Mouse (Mus musculus) cortical plate, adult 2 months (tissue): Measurements from ENCODE around the gene Filip1l.

Source experiments
- CTCF ChIP-seq: fragments of 200-500 bp; IDR thresholded peaks from 2 replicates; pipeline ENCODE4 v1.5.1; 2011; ENCODE audit warnings: mild to moderate bottlenecking, control low read depth, low read length; ENCODE audit not compliant: insufficient read depth; ENCODE audit errors: extremely low read depth
- POLR2A ChIP-seq: fragments of 200-500 bp; IDR thresholded peaks from 2 replicates; pipeline ENCODE4 v1.6.1; 2011; ENCODE audit warnings: mild to moderate bottlenecking, low read length, control low read depth; ENCODE audit not compliant: insufficient read depth; ENCODE audit errors: extremely low read depth

- TF ChIP-seq CTCF (no peak), POLR2A (no peak)
These were observed 172.2 kb downstream of the Filip1l start for GRCm38 (mm10) chr16:57525046-57525445.
